Mouse (Mus musculus): ENCODE results near the gene Aox3. TPM values are rescaled to one million over a fixed set of nuclear protein-coding genes. Genes with fewer than 3 reads are reported as not detected.

The Aox3 gene
- total RNA-seq (2012; rRNA removed) (not detected in 2 replicates), polyA plus RNA-seq (2012; ENCODE audit: insufficient read depth in 1 of 2, insufficient read length in 2 of 2, low read depth in 1 of 2, low replicate concordance in 2 of 2, missing spikeins in 1 of 2) (not detected)

DNA sequence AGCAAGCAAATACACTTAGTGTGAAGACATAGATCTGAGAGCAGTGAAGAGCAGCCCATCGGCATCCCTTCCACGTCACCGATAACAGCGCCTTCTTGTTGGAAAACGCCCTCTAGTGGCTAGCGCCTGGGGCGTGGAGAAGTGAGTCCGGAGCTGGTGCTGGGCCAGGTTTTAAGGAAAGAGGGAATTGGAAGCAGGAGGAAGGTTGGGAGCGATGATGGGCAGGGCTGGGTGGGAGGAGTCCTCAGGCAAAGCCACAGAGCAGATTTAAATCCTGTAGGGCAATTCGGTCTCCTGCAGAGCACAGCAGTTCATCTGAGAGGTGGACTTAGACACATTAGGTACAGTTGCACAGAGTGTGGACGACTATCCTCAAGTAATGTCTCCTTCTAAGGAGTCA, at the start of gene Aox3:
Gene Aox3 (plus strand): TSS at position 251 of the 400 bp plus-strand sequence.
- no peaks in the 10 kb centered on the region for H3K36me3 ChIP-seq (ENCODE audit: control insufficient read depth in 1 of 2, insufficient read depth in 2 of 2, low read length in 2 of 2)
- peak; percentile 15 to 45 (median 35); a peak in 5 of 6 replicates for TF ChIP-seq CTCF (IDR thresholded peaks at IDR 0.05 in 2 of 3, conservative IDR thresholded peaks at IDR 0.05 in 1 of 3; ENCODE audit: control insufficient read depth in 1 of 3, insufficient read depth in 1 of 3, low read depth in 2 of 3, low read length in 3 of 3, poor library complexity in 1 of 3, severe bottlenecking in 1 of 3)
- peak; percentile 39 for TF ChIP-seq SMC3 (IDR thresholded peaks at IDR 0.05; ENCODE audit: low read depth, low read length)
- TF ChIP-seq USF2 (IDR thresholded peaks at IDR 0.05; ENCODE audit: borderline replicate concordance in 1 of 2, insufficient read depth in 1 of 2, low read depth in 1 of 2, low read length in 2 of 2): no peak
- no peaks in the 10 kb centered on the region for H3K27me3 ChIP-seq (ENCODE audit: control insufficient read depth in 1 of 2, insufficient read depth in 2 of 2, low read length in 2 of 2)
- peak; percentile 15 for DNase-seq (ENCODE audit: low read depth, low spot score)
- H3K27ac ChIP-seq (ENCODE audit: control insufficient read depth, low read depth, low read length): no peak within 1 kb of the TSS
- H3K9ac ChIP-seq (ENCODE audit: control insufficient read depth, low read depth, low read length, poor library complexity, severe bottlenecking): no peak within 1 kb of the TSS
- no peak within 1 kb of the TSS for H3K4me3 ChIP-seq (ENCODE audit: control insufficient read depth in 1 of 2, insufficient read depth in 1 of 2, low read depth in 2 of 2, low read length in 2 of 2)
- H3K79me2 ChIP-seq (ENCODE audit: control insufficient read depth, insufficient read depth, low read length, poor library complexity): no peaks in the 10 kb centered on the region
- H3K4me1 ChIP-seq (ENCODE audit: control insufficient read depth in 1 of 2, insufficient read depth in 2 of 2, low read length in 2 of 2): no peaks in the 10 kb centered on the region
- no peaks in the 10 kb centered on the region for H3K9me3 ChIP-seq (replicated peaks; ENCODE audit: insufficient read depth, low read length)

DNA sequence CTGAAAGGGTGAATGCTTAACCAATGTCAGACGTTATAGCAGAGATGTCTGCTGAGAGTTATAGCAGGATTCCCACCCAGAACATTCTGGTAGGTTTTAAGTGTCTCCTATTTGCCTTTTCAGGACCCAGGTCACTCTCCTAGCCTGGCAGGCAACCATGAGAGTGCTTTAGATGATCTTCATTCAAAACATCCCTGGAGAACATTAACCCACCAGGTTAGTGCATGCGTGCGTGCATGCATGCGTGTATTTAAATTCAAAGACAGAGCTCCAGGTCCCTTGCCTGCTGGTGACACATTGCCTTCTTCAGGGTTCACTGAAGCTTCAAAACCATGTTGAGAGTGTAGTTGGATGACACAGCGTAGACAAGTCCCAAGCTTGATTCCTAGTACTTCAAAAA, 47.8 kb upstream of the Aox3 start:
- Histone ChIP-seq H3K27me3 (ENCODE audit: control insufficient read depth in 1 of 2, insufficient read depth in 2 of 2, low read length in 2 of 2) (no peaks in the 10 kb centered on the region), H3K36me3 (ENCODE audit: control insufficient read depth in 1 of 2, insufficient read depth in 2 of 2, low read length in 2 of 2) (no peaks in the 10 kb centered on the region), H3K9me3 (replicated peaks; ENCODE audit: insufficient read depth, low read length) (no peaks in the 10 kb centered on the region), H3K4me3 (ENCODE audit: control insufficient read depth in 1 of 2, insufficient read depth in 1 of 2, low read depth in 2 of 2, low read length in 2 of 2) (no peak overlapping the region), H3K9ac (ENCODE audit: control insufficient read depth, low read depth, low read length, poor library complexity, severe bottlenecking) (no peak overlapping the region), H3K27ac (ENCODE audit: control insufficient read depth, low read depth, low read length) (no peak overlapping the region), H3K4me1 (ENCODE audit: control insufficient read depth in 1 of 2, insufficient read depth in 2 of 2, low read length in 2 of 2) (no peaks in the 10 kb centered on the region), H3K79me2 (ENCODE audit: control insufficient read depth, insufficient read depth, low read length, poor library complexity) (no peaks in the 10 kb centered on the region)
- no peak for TF ChIP-seq CTCF (IDR thresholded peaks at IDR 0.05 in 2 of 3, conservative IDR thresholded peaks at IDR 0.05 in 1 of 3; ENCODE audit: control insufficient read depth in 1 of 3, insufficient read depth in 1 of 3, low read depth in 2 of 3, low read length in 3 of 3, poor library complexity in 1 of 3, severe bottlenecking in 1 of 3)
- TF ChIP-seq MYB (IDR thresholded peaks at IDR 0.05; ENCODE audit: low read depth, low read length): no peak
- no peak for TF ChIP-seq ZMIZ1 (IDR thresholded peaks at IDR 0.05; ENCODE audit: low read depth, low read length)
- TF ChIP-seq NRF1 (IDR thresholded peaks at IDR 0.05; ENCODE audit: insufficient read depth, low read depth, low read length, poor library complexity, severe bottlenecking): no peak
- DNase-seq (ENCODE audit: low read depth, low spot score): no peak

DNA sequence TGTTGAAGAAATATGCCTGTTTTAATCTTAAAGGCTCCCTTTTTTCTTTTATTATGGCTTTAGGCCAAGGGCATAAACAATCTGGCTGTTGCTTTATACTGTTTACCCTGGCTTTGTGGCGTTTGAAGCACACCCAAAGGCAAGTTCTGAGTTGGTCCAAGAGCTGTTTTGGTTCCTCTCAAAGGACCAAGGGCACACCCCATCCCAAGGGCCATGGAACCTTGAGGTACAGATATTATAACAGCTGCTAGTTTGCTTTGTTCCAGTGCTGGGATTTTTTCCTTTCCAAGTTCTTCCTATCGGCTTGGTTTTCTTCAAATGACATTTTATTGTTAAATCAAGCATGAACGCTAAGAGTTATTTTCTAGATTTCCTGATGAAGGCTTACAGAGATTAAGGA, 47.3 kb upstream of the Aox3 start:
- H3K9ac ChIP-seq (ENCODE audit: control insufficient read depth, low read depth, low read length, poor library complexity, severe bottlenecking): no peak overlapping the region
- TF ChIP-seq HCFC1 (IDR thresholded peaks at IDR 0.05; ENCODE audit: low read depth, low read length): no peak
- no peak for TF ChIP-seq MXI1 (IDR thresholded peaks at IDR 0.05; ENCODE audit: low read depth, low read length)
- no peak for TF ChIP-seq SMC3 (IDR thresholded peaks at IDR 0.05; ENCODE audit: low read depth, low read length)
- TF ChIP-seq NELFE (IDR thresholded peaks at IDR 0.05; ENCODE audit: low read depth, low read length): no peak
- no peak for TF ChIP-seq MAX (IDR thresholded peaks at IDR 0.05; ENCODE audit: low read length)
- no peak for TF ChIP-seq JUND (IDR thresholded peaks at IDR 0.05; ENCODE audit: low read depth, low read length)
- no peak for TF ChIP-seq E2F4 (IDR thresholded peaks at IDR 0.05; ENCODE audit: borderline replicate concordance, low read depth, low read length)
- TF ChIP-seq POLR2AphosphoS2 (IDR thresholded peaks at IDR 0.05; ENCODE audit: low read length): no peak
- no peak for TF ChIP-seq RAD21 (IDR thresholded peaks at IDR 0.05; ENCODE audit: low read depth, low read length)
- TF ChIP-seq RCOR1 (IDR thresholded peaks at IDR 0.05; ENCODE audit: low read depth, low read length): no peak
- no peak for TF ChIP-seq KAT2A (conservative IDR thresholded peaks at IDR 0.05; ENCODE audit: low read depth, low read length)
- TF ChIP-seq USF2 (IDR thresholded peaks at IDR 0.05; ENCODE audit: borderline replicate concordance in 1 of 2, insufficient read depth in 1 of 2, low read depth in 1 of 2, low read length in 2 of 2): no peak
- TF ChIP-seq SIN3A (IDR thresholded peaks at IDR 0.05; ENCODE audit: low read length): no peak
- TF ChIP-seq TBP (IDR thresholded peaks at IDR 0.05; ENCODE audit: low read depth, low read length): no peak
- TF ChIP-seq MYC (IDR thresholded peaks at IDR 0.05; ENCODE audit: low read depth, low read length): no peak
- no peak for TF ChIP-seq GABPA (IDR thresholded peaks at IDR 0.05; ENCODE audit: low read depth, low read length)
- no peak for TF ChIP-seq POLR2A (IDR thresholded peaks at IDR 0.05; ENCODE audit: control insufficient read depth in 1 of 2, insufficient read depth in 1 of 2, low read depth in 1 of 2, low read length in 2 of 2, poor library complexity in 1 of 2)
- no peak overlapping the region for H3K27ac ChIP-seq (ENCODE audit: control insufficient read depth, low read depth, low read length)
- no peaks in the 10 kb centered on the region for H3K79me2 ChIP-seq (ENCODE audit: control insufficient read depth, insufficient read depth, low read length, poor library complexity)
- no peaks in the 10 kb centered on the region for H3K36me3 ChIP-seq (ENCODE audit: control insufficient read depth in 1 of 2, insufficient read depth in 2 of 2, low read length in 2 of 2)
- H3K9me3 ChIP-seq (replicated peaks; ENCODE audit: insufficient read depth, low read length): no peaks in the 10 kb centered on the region
- H3K4me1 ChIP-seq (ENCODE audit: control insufficient read depth in 1 of 2, insufficient read depth in 2 of 2, low read length in 2 of 2): no peaks in the 10 kb centered on the region
- no peak for DNase-seq (ENCODE audit: low read depth, low spot score)
- no peak overlapping the region for H3K4me3 ChIP-seq (ENCODE audit: control insufficient read depth in 1 of 2, insufficient read depth in 1 of 2, low read depth in 2 of 2, low read length in 2 of 2)
- no peaks in the 10 kb centered on the region for H3K27me3 ChIP-seq (ENCODE audit: control insufficient read depth in 1 of 2, insufficient read depth in 2 of 2, low read length in 2 of 2)

All from MEL (cell line).